Mouse (Mus musculus) frontal cortex, postnatal 14 days (tissue): ENCODE measurements around the gene Gpr150.

ENCODE experiments used
- DNase-seq, 2 experiments: peaks; one replicate each; pipeline ENCODE4 v3.0.0; 2022; ENCODE audit warnings: low spot score in 2 of 2

The Gpr150 gene

GRCm38 (mm10) chr13:76056896-76057266 lies at the start of gene Gpr150:
TSS of gene Gpr150 (minus strand) at chr13:76056996.
- DNase-seq: no peak

DNA sequence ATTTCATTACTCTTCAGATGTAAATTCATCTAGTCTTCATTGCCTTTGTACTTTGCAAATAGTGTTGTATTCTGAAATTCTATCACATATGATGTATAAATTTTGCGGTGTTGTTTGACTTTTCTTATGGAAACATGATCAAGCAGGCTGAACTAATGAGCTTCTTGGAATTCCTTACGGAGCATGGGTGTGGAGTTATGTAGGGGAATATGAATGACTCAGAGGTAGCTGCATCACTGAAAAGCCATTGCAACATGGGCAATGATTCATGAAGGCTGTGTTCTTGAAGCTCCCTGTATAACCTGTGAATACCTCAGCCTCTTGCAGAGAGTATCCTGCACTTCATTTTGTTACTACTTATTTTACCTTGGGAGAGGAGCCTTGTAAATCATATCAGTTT lies 45.2 kb upstream of the Gpr150 start:
- no peak for DNase-seq

- DNase-seq: peak; percentile 88 to 92
Measured at GRCm38 (mm10) chr13:76098493-76099303, 41.9 kb upstream of the Gpr150 start, which contains the start of the genes Arsk and Ttc37. TSS of gene Arsk (minus strand) at chr13:76098660. TSS of gene Ttc37 (plus strand) at chr13:76098734.

GRCm38 (mm10) chr13:76098116-76098492 lies 41.3 kb upstream of the Gpr150 start:
- no peak for DNase-seq

- no peak for DNase-seq
Measured at GRCm38 (mm10) chr13:76074323-76074722, 17.5 kb upstream of the Gpr150 start.

DNA sequence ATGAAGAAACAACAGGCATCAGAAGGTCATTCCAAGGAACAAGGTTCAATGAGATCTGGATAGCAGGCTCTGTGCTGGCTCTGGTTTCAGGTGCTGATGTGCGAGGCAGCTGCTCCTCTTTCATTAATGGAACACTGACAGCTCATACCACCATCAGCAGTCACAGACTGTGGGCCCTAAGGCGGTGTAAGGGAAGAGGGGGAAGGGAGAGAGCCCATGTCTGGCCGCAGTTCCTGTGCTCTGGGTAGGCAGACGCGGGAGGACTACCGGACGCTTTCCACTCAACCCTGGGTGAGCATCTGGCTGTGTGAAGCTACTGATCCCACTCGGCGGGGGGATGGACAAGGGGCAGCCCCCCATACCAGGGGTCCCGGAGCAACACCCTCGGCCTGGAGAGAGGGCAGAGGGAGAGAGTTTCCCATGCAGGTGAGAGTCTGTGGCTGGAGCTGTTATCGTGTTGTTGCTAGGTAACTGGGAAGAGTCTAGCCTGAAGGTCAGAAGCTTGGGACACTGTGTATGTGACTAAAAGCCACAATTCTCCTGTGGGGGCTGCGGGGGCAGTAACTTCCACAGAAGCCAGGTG lies 7.7 kb upstream of the Gpr150 start:
- no peak for DNase-seq

GRCm38 (mm10) chr13:76063548-76063947 lies 6.8 kb upstream of the Gpr150 start:
- no peak for DNase-seq

GRCm38 (mm10) chr13:76062569-76062968 lies 5.8 kb upstream of the Gpr150 start:
- DNase-seq: no peak

DNA sequence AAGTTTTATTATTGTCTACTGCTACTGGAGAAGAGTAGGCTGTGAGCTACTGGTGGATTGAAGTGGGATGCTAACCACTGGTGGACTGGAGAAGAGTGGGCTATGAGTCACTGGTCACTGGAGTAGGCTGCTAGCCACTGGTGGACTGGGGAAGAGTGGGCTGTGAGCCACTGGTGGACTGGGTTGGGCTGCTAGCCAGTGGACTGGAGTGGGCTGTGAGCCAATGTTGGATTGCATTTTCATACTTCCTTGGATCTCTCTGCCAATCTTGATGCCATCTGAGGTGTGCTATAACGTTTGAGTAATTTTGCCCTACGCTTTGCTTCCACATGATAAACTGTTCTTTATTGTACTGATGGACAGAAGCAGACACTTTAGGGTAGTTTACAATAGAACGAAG lies 5.3 kb upstream of the Gpr150 start:
- no peak for DNase-seq

GRCm38 (mm10) chr13:76059591-76059990 lies 2.8 kb upstream of the Gpr150 start:
- no peak for DNase-seq

- DNase-seq: no peak
Measured at GRCm38 (mm10) chr13:76057267-76058069, 672 bp upstream of the Gpr150 start.

- peak; percentile 53 to 64 for DNase-seq
Measured at GRCm38 (mm10) chr13:76056261-76056724, 503 bp downstream of the Gpr150 start.

- no peak for DNase-seq
Measured at GRCm38 (mm10) chr13:76055391-76056232, 1.2 kb downstream of the Gpr150 start.

DNA sequence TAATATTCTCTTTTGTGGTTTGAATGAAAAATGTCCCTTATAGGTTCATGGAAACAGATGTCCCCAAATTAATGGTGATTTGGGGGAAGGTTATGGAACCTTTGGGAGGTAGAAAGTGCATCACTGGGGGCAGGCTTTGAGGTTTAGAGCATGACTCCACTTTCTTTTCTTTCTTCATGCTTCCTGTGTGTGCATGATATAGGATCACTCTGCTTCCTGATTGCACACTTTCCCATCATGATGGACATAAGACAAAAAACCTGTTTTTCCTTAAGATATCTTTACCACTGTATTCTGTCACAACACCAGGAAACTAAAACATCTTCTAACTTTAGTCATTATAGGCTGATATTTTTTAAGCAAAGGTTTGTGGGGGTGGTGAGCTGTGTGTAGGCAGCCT lies 11.8 kb downstream of the Gpr150 start:
- no peak for DNase-seq

- no peak for DNase-seq
Measured at GRCm38 (mm10) chr13:76042455-76042854, 14.3 kb downstream of the Gpr150 start.

DNA sequence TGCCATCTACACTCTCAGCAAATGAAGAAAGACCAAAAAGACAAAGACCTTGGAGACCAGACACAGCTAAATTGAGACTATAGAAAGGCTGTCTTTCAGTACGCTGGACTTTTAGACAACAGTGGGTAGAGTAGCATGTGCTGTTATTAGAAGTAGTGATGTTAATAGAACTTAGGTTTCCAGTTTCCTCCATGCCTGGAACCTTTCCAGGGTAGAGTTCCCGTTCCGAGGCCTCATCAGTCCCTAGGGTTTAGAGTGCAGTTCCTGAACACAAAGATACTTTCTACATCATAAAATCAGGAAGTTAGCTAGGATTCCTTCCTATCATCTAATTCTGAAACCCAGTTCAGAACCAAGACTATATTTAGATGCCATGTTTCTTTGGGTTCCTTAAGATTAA lies 32.2 kb downstream of the Gpr150 start:
- no peak for DNase-seq

DNA sequence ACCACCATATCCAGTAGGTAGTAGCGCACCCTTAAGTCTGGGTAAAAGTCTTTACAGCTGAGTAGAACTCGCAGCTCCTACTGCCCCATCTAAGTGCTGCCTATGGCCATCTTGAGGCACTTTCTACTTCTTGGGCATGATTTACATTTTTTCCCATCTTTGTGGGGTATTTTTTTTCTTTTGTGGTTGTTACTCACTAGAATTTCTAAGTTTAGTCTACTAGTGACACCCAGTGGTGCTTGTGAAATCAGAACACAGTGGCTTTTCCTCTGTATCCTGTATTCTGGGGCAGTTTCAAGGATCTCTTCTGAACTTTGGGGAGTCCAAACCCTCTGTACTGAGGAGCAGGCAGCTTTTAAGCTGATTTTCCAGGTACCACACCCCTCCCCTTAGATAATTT lies 35.0 kb downstream of the Gpr150 start:
- no peak for DNase-seq

DNA sequence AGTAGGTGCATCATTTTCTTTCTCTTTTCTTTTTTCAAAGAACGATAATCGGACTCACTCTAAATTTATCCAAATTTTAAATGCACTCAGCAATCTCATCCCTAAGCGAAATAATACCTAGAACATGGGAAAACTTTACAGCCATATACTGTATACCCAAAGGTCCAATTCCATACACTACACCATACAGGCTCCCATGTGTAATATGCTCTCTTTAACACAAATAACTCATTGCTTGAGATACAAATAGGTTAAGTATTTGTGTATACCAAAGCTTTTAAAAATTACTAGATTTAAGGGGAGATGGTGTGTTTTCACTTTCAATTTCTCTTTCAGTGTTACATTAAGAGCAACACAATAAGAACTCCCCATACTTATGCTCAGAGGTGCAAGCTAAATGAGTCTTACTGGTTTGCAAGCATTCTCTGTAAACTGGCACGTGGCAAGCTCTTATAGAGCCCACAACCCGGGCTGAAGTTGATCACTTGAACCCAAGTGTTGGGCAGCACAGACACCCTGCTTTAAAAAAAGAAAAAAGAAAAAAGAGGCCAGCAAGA lies 37.9 kb downstream of the Gpr150 start:
- no peak for DNase-seq

- peak; percentile 93 to 96 for DNase-seq
Measured at GRCm38 (mm10) chr13:76017974-76018843, 38.6 kb downstream of the Gpr150 start, which contains the start of gene Rfesd. TSS of gene Rfesd (minus strand) at chr13:76018719.

GRCm38 (mm10) chr13:76017465-76017864 lies 39.3 kb downstream of the Gpr150 start:
- DNase-seq: no peak
